Mouse (Mus musculus) limb, embryonic 11.5 days (tissue): ENCODE measurements around the gene March4. TPM values are rescaled to one million over a fixed set of nuclear protein-coding genes. Genes with fewer than 3 reads are reported as not detected.

ENCODE experiments used
- ATAC-seq: fragments of 200-750 bp; cut with Nextera tagmentation; 2 replicates; pipeline ENCODE4 v1.8.0; 2017; ENCODE audit warnings: low read depth; ENCODE audit not compliant: insufficient number of reproducible peaks, low FRiP score, low TSS enrichment
- DNase-seq: peaks from one replicate; pipeline ENCODE4 v3.0.0-alpha.2; 2015; ENCODE audit warnings: low spot score
- H3K27ac ChIP-seq: fragments of 300-500 bp; sonication (generic); replicated peaks from 2 replicates; pipeline ENCODE4 v1.5.1; 2014; ENCODE audit warnings: low read depth, mild to moderate bottlenecking, low read length
- H3K27me3 ChIP-seq: fragments of 300-500 bp; sonication (generic); 2 replicates; pipeline ENCODE4 v1.6.1; 2014; ENCODE audit warnings: mild to moderate bottlenecking, low read length, mixed read lengths; ENCODE audit not compliant: control insufficient read depth, insufficient read depth
- H3K36me3 ChIP-seq: fragments of 300-500 bp; sonication (generic); 2 replicates; pipeline ENCODE4 v1.6.1; 2014; ENCODE audit warnings: mild to moderate bottlenecking, low read length, moderate library complexity, mixed read lengths; ENCODE audit not compliant: control insufficient read depth, insufficient read depth
- H3K4me1 ChIP-seq: fragments of 300-500 bp; sonication (generic); 2 replicates; pipeline ENCODE4 v1.6.1; 2014; ENCODE audit warnings: low read length, mixed read lengths; ENCODE audit not compliant: control insufficient read depth, insufficient read depth
- H3K4me2 ChIP-seq: fragments of 300-500 bp; sonication (generic); 2 replicates; pipeline ENCODE4 v1.6.1; 2014; ENCODE audit warnings: low read depth, mild to moderate bottlenecking, moderate library complexity; ENCODE audit not compliant: severe bottlenecking
- H3K4me3 ChIP-seq: fragments of 300-500 bp; sonication (generic); 2 replicates; pipeline ENCODE4 v1.5.1; 2014; ENCODE audit warnings: low read depth, low read length
- H3K9ac ChIP-seq: fragments of 300-500 bp; sonication (generic); 2 replicates; pipeline ENCODE4 v1.6.1; 2014; ENCODE audit warnings: mild to moderate bottlenecking, low read length
- H3K9me3 ChIP-seq: fragments of 300-500 bp; sonication (generic); 2 replicates; pipeline ENCODE4 v1.6.1; 2016; ENCODE audit warnings: low read length; ENCODE audit not compliant: control insufficient read depth
- WGBS: fragments of 180-500 bp; shearing (Covaris S2); extraction: QIAGEN DNeasy Blood & Tissue Kit; methylation state at CpG from one replicate; pipeline ENCODE4 v1.1.7; 2014; 5-methylcytosine and 5-hydroxymethylcytosine counted together
- polyA plus RNA-seq: library from polyadenylated mRNA; unstranded; fragments of >200 nt; fragmentation: Nextera tagmentation; extraction: Ambion mirVana; gene quantifications from 2 replicates; pipeline ENCODE4 v1.2.1, GENCODE M21; 2014

The March4 gene
- polyA plus RNA-seq, 1 experiment from 2014 or later: not detected

DNA sequence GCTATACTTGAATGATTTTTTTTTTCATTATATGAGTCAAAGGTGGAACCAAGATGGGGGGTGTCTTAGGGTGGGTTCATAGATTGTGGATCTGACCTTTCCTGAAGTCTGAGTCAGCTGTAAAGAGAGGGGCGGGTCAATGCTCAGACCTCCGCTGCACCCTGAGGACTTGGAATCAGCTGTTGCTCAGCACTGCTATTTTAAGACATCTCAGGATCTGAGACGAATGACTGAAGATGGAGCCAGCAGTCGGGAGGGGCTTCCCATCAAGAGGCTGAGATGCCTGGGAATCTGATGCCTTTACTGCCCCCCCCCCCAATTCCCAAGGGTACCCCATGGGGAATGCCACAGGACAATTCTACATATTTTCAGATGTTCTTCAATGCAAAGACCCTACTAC lies 85.9 kb downstream of the March4 start:
- H3K4me2 ChIP-seq: no peak overlapping the region

DNA sequence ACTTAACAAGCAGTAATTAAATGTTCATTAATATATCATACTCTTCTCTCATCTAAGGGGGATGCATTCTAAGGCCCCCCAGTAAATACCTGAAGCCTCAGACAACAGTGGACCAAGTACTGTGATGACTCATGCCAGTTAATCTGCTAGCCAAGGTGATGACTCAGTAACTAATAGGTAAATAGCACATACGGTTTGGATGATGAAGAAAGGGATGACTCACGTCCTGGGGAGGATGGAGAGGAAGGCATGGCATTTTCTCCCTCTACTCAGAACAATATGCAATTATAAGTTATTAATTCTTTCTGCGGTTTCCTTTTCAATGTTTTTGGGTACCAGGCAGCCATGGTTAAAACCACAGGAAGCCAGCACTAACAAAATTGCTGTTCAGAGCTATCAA lies 87.0 kb downstream of the March4 start:
- H3K4me3 ChIP-seq: no peak overlapping the region
- DNase-seq (no peak), ATAC-seq (no peak)
- no peaks in the 10 kb centered on the region for H3K36me3 ChIP-seq
- 83% methylated on average over 3 of the region's 3 CpGs for WGBS
- H3K27ac ChIP-seq: no peak overlapping the region
- no peaks in the 10 kb centered on the region for H3K27me3 ChIP-seq
- H3K9me3 ChIP-seq: no peaks in the 10 kb centered on the region
- no peak overlapping the region for H3K4me2 ChIP-seq
- H3K9ac ChIP-seq: no peak overlapping the region
- H3K4me1 ChIP-seq: no peaks in the 10 kb centered on the region

More for the DNA sequence above, 85.9 kb downstream of the March4 start:
- 83% methylated on average over 4 of the region's 4 CpGs for WGBS
- DNase-seq (no peak), ATAC-seq (no peak)
- no peak overlapping the region for H3K4me3 ChIP-seq
- no peaks in the 10 kb centered on the region for H3K9me3 ChIP-seq
- H3K9ac ChIP-seq: no peak overlapping the region
- H3K27ac ChIP-seq: no peak overlapping the region
- H3K4me1 ChIP-seq: no peaks in the 10 kb centered on the region
- no peaks in the 10 kb centered on the region for H3K36me3 ChIP-seq
- H3K27me3 ChIP-seq: no peaks in the 10 kb centered on the region

GRCm38 (mm10) chr1:72442747-72443146 lies 94.0 kb downstream of the March4 start:
- 95% methylated on average over 2 of the region's 2 CpGs for WGBS

GRCm38 (mm10) chr1:72439146-72439545 lies 97.6 kb downstream of the March4 start:
- H3K4me2 ChIP-seq: no peak overlapping the region

More at GRCm38 (mm10) chr1:72442747-72443146, 94.0 kb downstream of the March4 start:
- H3K27me3 ChIP-seq: no peaks in the 10 kb centered on the region
- H3K9me3 ChIP-seq: no peaks in the 10 kb centered on the region
- no peaks in the 10 kb centered on the region for H3K36me3 ChIP-seq
- H3K4me3 ChIP-seq: no peak overlapping the region
- H3K9ac ChIP-seq: no peak overlapping the region
- H3K4me1 ChIP-seq: no peaks in the 10 kb centered on the region
- H3K4me2 ChIP-seq: no peak overlapping the region
- DNase-seq (no peak), ATAC-seq (no peak)
- no peak overlapping the region for H3K27ac ChIP-seq

GRCm38 (mm10) chr1:72436967-72437366 lies 99.8 kb downstream of the March4 start:
- DNase-seq: no peak
- H3K36me3 ChIP-seq: no peaks in the 10 kb centered on the region
- no peak overlapping the region for H3K27ac ChIP-seq
- H3K9ac ChIP-seq: no peak overlapping the region
- no peaks in the 10 kb centered on the region for H3K27me3 ChIP-seq
- H3K4me2 ChIP-seq: no peak overlapping the region
- WGBS: 75% methylated on average over 5 of the region's 5 CpGs
- ATAC-seq: no peak
- no peaks in the 10 kb centered on the region for H3K4me1 ChIP-seq
- no peak overlapping the region for H3K4me3 ChIP-seq
- H3K9me3 ChIP-seq: no peaks in the 10 kb centered on the region

More at GRCm38 (mm10) chr1:72439146-72439545, 97.6 kb downstream of the March4 start:
- H3K36me3 ChIP-seq: no peaks in the 10 kb centered on the region
- H3K27me3 ChIP-seq: no peaks in the 10 kb centered on the region
- H3K4me3 ChIP-seq: no peak overlapping the region
- no peak overlapping the region for H3K9ac ChIP-seq
- ATAC-seq (no peak), DNase-seq (no peak)
- no peak overlapping the region for H3K27ac ChIP-seq
- no peaks in the 10 kb centered on the region for H3K4me1 ChIP-seq
- no peaks in the 10 kb centered on the region for H3K9me3 ChIP-seq
- WGBS: 79% methylated on average over 8 of the region's 8 CpGs

DNA sequence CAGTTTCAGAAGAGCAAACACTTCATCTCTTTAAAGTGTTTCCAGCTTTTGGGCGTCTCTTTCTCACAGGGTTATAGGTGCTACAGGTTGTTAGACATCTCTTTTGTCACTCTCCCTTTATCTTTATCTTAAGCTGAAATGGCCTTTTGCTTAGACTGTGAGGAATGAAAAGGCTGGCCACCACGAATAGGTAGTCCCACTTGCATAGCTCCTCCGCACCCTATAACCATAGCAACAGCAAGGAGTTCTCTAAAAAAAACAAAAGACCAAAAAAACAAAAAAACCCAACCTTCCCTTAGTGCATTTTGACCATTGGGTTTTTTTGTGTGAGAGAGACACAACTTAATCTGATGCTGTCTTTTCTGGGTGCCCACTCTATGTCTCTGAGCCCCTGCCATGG lies 102.2 kb downstream of the March4 start:
- H3K4me3 ChIP-seq: no peak overlapping the region
- no peaks in the 10 kb centered on the region for H3K27me3 ChIP-seq
- no peaks in the 10 kb centered on the region for H3K9me3 ChIP-seq
- no peak for ATAC-seq
- H3K9ac ChIP-seq: no peak overlapping the region
- no peaks in the 10 kb centered on the region for H3K36me3 ChIP-seq
- H3K4me2 ChIP-seq: no peak overlapping the region
- DNase-seq: no peak
- no peaks in the 10 kb centered on the region for H3K4me1 ChIP-seq
- 79% methylated on average over 3 of the region's 3 CpGs for WGBS
- no peak overlapping the region for H3K27ac ChIP-seq

DNA sequence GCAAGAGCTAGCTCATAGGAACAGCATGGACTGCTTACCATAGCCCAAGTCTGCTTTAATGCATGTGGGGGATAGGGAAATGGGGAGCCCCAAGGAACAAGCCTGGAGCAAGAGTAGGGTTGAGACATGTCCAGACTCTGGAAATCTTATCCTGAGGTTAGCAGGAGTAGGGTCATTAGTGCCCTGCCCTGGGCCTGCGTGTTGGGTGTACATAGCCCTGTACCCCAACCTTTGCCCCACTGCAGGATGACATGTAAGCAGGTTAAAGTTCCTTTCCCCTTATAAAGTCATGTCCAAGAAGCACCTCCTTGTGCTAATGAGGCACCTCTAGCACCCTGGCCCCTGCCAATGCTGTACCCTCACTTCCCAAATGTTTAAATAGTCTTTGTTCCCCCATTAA lies 104.2 kb downstream of the March4 start:
- no peaks in the 10 kb centered on the region for H3K4me1 ChIP-seq
- no peak overlapping the region for H3K4me3 ChIP-seq
- H3K4me2 ChIP-seq: no peak overlapping the region
- ATAC-seq (no peak), DNase-seq (no peak)
- H3K9ac ChIP-seq: no peak overlapping the region
- no peaks in the 10 kb centered on the region for H3K36me3 ChIP-seq
- WGBS: 94% methylated on average over 1 of the region's 1 CpGs
- no peaks in the 10 kb centered on the region for H3K9me3 ChIP-seq
- no peak overlapping the region for H3K27ac ChIP-seq
- H3K27me3 ChIP-seq: no peaks in the 10 kb centered on the region

DNA sequence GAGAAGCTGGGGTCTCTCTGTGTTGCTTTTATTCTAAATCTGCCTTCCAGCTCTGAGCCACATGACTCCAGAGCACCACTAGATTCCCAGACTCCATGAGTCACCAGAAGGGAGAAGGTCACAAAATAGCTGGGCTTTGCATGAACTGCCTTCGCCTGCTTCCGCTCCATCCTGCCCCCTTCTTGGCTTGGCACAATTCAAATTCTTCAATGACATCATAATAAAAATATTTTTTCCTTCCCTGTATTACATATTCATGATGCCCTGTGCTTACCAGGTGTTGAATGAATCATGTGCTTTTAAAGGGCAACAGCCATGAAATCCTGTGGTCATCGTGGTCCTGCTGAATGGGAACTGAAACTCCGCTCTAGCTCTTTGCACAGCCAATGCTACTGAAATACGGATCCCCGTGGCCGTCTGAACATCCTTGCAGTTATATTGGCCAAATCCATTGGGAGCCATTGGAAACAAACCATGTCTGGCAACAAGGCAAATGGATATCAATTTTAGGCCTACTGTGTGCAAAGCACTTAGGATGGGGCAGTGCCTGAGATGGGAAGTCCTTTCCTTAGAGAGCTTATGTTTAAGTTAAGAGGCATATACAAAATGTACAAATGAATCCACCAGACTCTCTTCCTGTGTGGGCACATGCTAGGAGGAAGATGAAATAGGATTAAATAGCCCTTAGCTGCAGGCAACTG lies 107.5 kb downstream of the March4 start:
- WGBS: 90% methylated on average over 7 of the region's 7 CpGs

GRCm38 (mm10) chr1:72428526-72428925 lies 108.2 kb downstream of the March4 start:
- no peak for ATAC-seq
- Histone ChIP-seq H3K4me1 (no peaks in the 10 kb centered on the region), H3K4me3 (no peak overlapping the region), H3K27me3 (no peaks in the 10 kb centered on the region), H3K27ac (no peak overlapping the region), H3K9ac (no peak overlapping the region), H3K4me2 (no peak overlapping the region), H3K9me3 (no peaks in the 10 kb centered on the region), H3K36me3 (no peaks in the 10 kb centered on the region)
- 91% methylated on average over 8 of the region's 8 CpGs for WGBS
- DNase-seq: no peak

More for the DNA sequence above, 107.5 kb downstream of the March4 start:
- Histone ChIP-seq H3K4me2 (no peak overlapping the region), H3K27me3 (no peaks in the 10 kb centered on the region), H3K27ac (no peak overlapping the region), H3K4me3 (no peak overlapping the region), H3K36me3 (no peaks in the 10 kb centered on the region), H3K9me3 (no peaks in the 10 kb centered on the region), H3K4me1 (no peaks in the 10 kb centered on the region), H3K9ac (no peak overlapping the region)
- ATAC-seq: no peak
- no peak for DNase-seq
